Mouse (Mus musculus): ENCODE results near the gene Fads3. TPM values are rescaled to one million over a fixed set of nuclear protein-coding genes. Genes with fewer than 3 reads are reported as not detected.

Gene Fads3
- total RNA-seq, 2 experiments from 2014 or later: 8.7 to 9.1 TPM

Other genes starting within 250 kb of the Fads3 start
- not detected for gene Scgb2a2, start 194.0 kb upstream of the Fads3 start, total RNA-seq (2021)
- 10 to 100 TPM; 16.2 to 20.5 TPM for gene Incenp, start 142.0 kb upstream of the Fads3 start, total RNA-seq (2021)
- gene Fth1, start 61.0 kb upstream of the Fads3 start, total RNA-seq (2021): 1,000 to 10,000 TPM; 2,152 to 2,273 TPM
- 1 to 10 TPM in 1 of 2 experiments, under 1 TPM in 1; 0.59 to 1.1 TPM for gene Best1, start 39.9 kb upstream of the Fads3 start, total RNA-seq (2021)
- gene Rab3il1, start 39.9 kb upstream of the Fads3 start, total RNA-seq (2021): 10 to 100 TPM; 15.0 to 18.9 TPM
- gene Fads2, start 60.2 kb downstream of the Fads3 start, total RNA-seq (2021): 10 to 100 TPM; 14.5 to 18.1 TPM
- 10 to 100 TPM; 27.9 to 28.5 TPM for gene Fads1, start 141.3 kb downstream of the Fads3 start, total RNA-seq (2021)
- 100 to 1,000 TPM; 118 to 127 TPM for gene Tmem258, start 162.4 kb downstream of the Fads3 start, total RNA-seq (2021)
- 1 to 10 TPM; 8.4 to 9.1 TPM for gene Fen1, start 162.6 kb downstream of the Fads3 start, total RNA-seq (2021)
- gene Myrf, start 199.2 kb downstream of the Fads3 start, total RNA-seq (2021): under 1 TPM; 0.09 to 0.14 TPM

Measured in gastrocnemius, postnatal 10 days (tissue).